Mouse (Mus musculus) embryonic facial prominence, embryonic 11.5 days (tissue): ENCODE results near the gene Gm28305. TPM values are rescaled to one million over a fixed set of nuclear protein-coding genes. Genes with fewer than 3 reads are reported as not detected.

ENCODE experiments used
- ATAC-seq: fragments of 200-750 bp; cut with Nextera tagmentation; replicated peaks from 2 replicates; pipeline ENCODE4 v1.8.0; 2017; ENCODE audit warnings: low read depth; ENCODE audit not compliant: insufficient number of reproducible peaks, low FRiP score, low TSS enrichment
- DNase-seq: peaks from one replicate; pipeline ENCODE4 v3.0.0-alpha.2; 2015; ENCODE audit warnings: low spot score
- H3K27ac ChIP-seq: fragments of 300-500 bp; sonication (generic); replicated peaks from 2 replicates; pipeline ENCODE4 v1.5.1; 2014; ENCODE audit warnings: mild to moderate bottlenecking, low read depth, low read length, control low read depth
- H3K27me3 ChIP-seq: fragments of 300-500 bp; sonication (generic); 2 replicates; pipeline ENCODE4 v1.6.1; 2014; ENCODE audit warnings: mild to moderate bottlenecking, low read length, moderate library complexity, mixed read lengths; ENCODE audit not compliant: control insufficient read depth, insufficient read depth
- H3K36me3 ChIP-seq: fragments of 300-500 bp; sonication (generic); replicated peaks from 2 replicates; pipeline ENCODE4 v1.6.1; 2014; ENCODE audit warnings: low read depth, mild to moderate bottlenecking, low read length, moderate library complexity, mixed read lengths; ENCODE audit not compliant: control insufficient read depth, insufficient read depth
- H3K4me1 ChIP-seq: fragments of 300-500 bp; sonication (generic); 2 replicates; pipeline ENCODE4 v1.6.1; 2014; ENCODE audit warnings: low read length, mixed read lengths; ENCODE audit not compliant: control insufficient read depth, insufficient read depth
- H3K4me2 ChIP-seq: fragments of 300-500 bp; sonication (generic); 2 replicates; pipeline ENCODE4 v1.6.1; 2014; ENCODE audit warnings: low read depth, mild to moderate bottlenecking, control low read depth, low read length, moderate library complexity
- H3K4me3 ChIP-seq: fragments of 300-500 bp; sonication (generic); 2 replicates; pipeline ENCODE4 v1.5.1; 2014; ENCODE audit warnings: low read depth, low read length, control low read depth
- H3K9ac ChIP-seq: fragments of 300-500 bp; sonication (generic); replicated peaks from 2 replicates; pipeline ENCODE4 v1.6.1; 2014; ENCODE audit warnings: mild to moderate bottlenecking, control low read depth, low read length
- H3K9me3 ChIP-seq: fragments of 300-500 bp; sonication (generic); replicated peaks from 2 replicates; pipeline ENCODE4 v1.6.1; 2016; ENCODE audit warnings: mild to moderate bottlenecking, low read length, inconsistent platforms, mixed read lengths; ENCODE audit not compliant: control insufficient read depth
- WGBS: fragments of 180-500 bp; shearing (Covaris S2); extraction: QIAGEN DNeasy Blood & Tissue Kit; methylation state at CpG from one replicate; pipeline ENCODE4 v1.1.7; 2014; 5-methylcytosine and 5-hydroxymethylcytosine counted together
- polyA plus RNA-seq: library from polyadenylated mRNA; unstranded; fragments of >200 nt; fragmentation: Nextera tagmentation; extraction: Ambion mirVana; gene quantifications from 2 replicates; pipeline ENCODE4 v1.2.1, GENCODE M21; 2014

The Gm28305 gene
- polyA plus RNA-seq, 1 experiment from 2014 or later, result not detected

GRCm38 (mm10) chr9:104109151-104109550, 68.7 kb downstream of the Gm28305 start:
- H3K27ac ChIP-seq, result no peak overlapping the region
- no peak overlapping the region for H3K4me3 ChIP-seq
- no peaks in the 10 kb centered on the region for H3K4me1 ChIP-seq
- no peaks in the 10 kb centered on the region for H3K36me3 ChIP-seq
- 72% methylated on average over 5 of the region's 5 CpGs for WGBS
- no peaks in the 10 kb centered on the region; the same call in 1 of the 2 replicates for H3K9me3 ChIP-seq
- H3K27me3 ChIP-seq, result no peaks in the 10 kb centered on the region
- DNase-seq, result no peak
- no peak for ATAC-seq
- no peak overlapping the region for H3K9ac ChIP-seq
- H3K4me2 ChIP-seq, result no peak overlapping the region

DNA sequence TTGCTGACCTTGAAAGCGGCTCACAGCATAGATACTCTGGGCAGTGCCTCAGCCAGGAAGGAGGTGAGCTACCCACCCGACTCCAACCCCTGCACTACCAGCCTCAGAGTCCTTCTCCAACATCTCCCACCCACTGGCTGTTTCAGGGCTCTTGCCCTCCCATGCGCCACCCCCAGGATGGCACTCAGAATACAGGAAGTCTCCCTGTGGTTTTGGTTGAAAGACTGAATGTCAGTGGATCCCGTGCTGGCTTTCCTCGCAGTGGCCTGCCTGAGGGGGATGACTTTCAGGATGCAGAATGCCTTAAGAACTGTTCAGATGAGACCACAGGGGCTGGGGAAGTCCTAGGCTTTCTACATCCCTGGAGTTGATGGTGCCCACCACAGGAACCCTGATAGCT, 82.6 kb downstream of the Gm28305 start:
- no peaks in the 10 kb centered on the region for H3K36me3 ChIP-seq
- 66% methylated on average over 5 of the region's 5 CpGs for WGBS
- no peaks in the 10 kb centered on the region for H3K4me1 ChIP-seq
- H3K27me3 ChIP-seq, result no peaks in the 10 kb centered on the region
- H3K4me2 ChIP-seq, result no peak overlapping the region
- no peak overlapping the region for H3K9ac ChIP-seq
- no peaks in the 10 kb centered on the region for H3K9me3 ChIP-seq
- no peak overlapping the region for H3K27ac ChIP-seq
- no peak overlapping the region for H3K4me3 ChIP-seq
- ATAC-seq (no peak), DNase-seq (no peak)

DNA sequence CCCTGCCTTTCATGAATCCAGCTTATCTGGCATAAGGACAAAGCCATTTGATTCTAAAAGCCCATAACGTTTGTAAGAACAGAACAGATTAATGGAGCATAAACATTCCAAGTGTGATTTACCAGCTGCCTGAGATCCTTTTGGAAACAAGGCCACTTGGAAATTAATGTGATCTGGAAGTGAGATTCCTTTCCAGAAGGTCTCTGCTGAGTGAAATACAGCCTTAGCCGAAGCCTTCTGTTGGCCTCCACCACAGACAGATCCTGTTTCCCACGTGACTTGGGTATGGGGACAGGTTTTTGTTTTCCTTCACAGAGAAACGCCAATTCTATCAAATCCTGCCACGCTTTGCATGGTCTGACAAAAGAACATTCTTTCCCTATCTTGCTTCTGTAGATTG, 83.2 kb downstream of the Gm28305 start:
- Histone ChIP-seq H3K9me3 (no peaks in the 10 kb centered on the region), H3K27ac (no peak overlapping the region), H3K9ac (no peak overlapping the region), H3K4me3 (no peak overlapping the region), H3K4me2 (no peak overlapping the region), H3K4me1 (no peaks in the 10 kb centered on the region), H3K36me3 (no peaks in the 10 kb centered on the region), H3K27me3 (no peaks in the 10 kb centered on the region)
- no peak for ATAC-seq
- 67% methylated on average over 5 of the region's 5 CpGs for whole genome bisulfite sequencing
- no peak for DNase-seq

Other genes starting within 250 kb of the Gm28305 start
- gene Nphp3, start 38.1 kb upstream of the Gm28305 start, polyA plus RNA-seq, result 4.0 and 4.7 TPM in 2 replicates
- 64.2 and 77.3 TPM in 2 replicates for gene Uba5, start 22.5 kb downstream of the Gm28305 start, polyA plus RNA-seq
- 10.9 and 11.1 TPM in 2 replicates for gene Acad11, start 22.7 kb downstream of the Gm28305 start, polyA plus RNA-seq
- 0.15 and 0.17 TPM in 2 replicates for gene Ackr4, start 86.3 kb downstream of the Gm28305 start, polyA plus RNA-seq
- 20.4 and 23.4 TPM in 2 replicates for gene Dnajc13, start 222.3 kb downstream of the Gm28305 start, polyA plus RNA-seq